Comparison of ENCODE assay signal across 8 mouse cellular contexts in the genomic region with DNA sequence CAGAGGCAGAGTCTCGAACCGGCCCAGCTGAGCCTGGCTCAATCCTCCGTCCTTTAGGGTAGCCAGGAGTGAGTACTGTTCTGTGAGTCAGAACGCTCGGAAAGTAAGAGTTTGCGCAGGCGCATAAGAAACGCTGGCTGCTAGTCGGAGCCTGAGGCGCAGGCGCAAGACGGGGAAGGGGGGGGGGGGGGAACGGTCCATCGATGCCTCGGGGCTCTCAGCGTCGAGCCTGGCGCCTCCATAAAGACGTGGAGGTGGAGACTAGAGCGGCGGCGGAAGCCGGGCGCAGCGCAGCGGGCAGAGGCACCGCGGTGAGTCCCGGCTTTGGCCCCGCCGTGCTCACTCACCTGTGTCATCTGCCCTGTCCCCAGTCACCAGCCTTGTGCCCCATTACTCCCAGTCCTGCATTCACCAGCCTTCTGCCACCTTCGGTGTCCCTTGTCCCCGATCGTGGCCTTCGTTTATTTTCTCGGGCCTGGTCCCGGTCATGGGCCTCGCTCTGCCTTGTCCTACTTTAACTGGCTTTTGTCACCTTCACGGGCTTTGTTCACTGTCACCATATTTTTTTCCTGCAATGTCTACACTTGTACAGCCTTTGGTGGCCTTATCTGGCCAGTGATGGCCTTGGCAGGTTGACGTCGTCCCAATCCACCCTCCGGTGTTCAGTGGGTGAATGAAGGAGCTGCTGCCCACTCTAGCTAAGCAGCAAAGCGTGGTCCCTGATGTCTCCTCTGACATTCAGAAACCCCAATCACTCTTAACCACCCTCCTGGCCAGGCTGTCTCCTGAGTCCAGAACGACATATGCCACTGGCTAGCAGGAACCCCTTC. TPM values are rescaled to one million over a fixed set of nuclear protein-coding genes. Genes with fewer than 3 reads are reported as not detected.
A peak's percentile ranks its signal among the peaks of the same experiment; 100 is the strongest.
DNase-seq lines count a peak whose midpoint lies in the region; ATAC-seq lines count a peak whose summit lies in the region.

A gene (plus strand): TSS at position 175 of the 830 bp plus-strand sequence.

- H3K27me3 ChIP-seq in hindbrain, embryonic 12.5 days, result no peaks in the 10 kb centered on the region

- H3K27ac ChIP-seq in hindbrain, embryonic 12.5 days, result peak within 1 kb of the TSS; percentile 79

- WGBS in hindbrain, embryonic 12.5 days, result 2% methylated on average over 40 of the region's 44 CpGs

- peaks cover 34% of the 10 kb centered on the region for H3K36me3 ChIP-seq in hindbrain, embryonic 12.5 days

- DNase-seq in Muller cell, postnatal 12 days (ENCODE audit: inconsistent ontology term), result peak; percentile 96
- peak; percentile 90 for DNase-seq in cerebellum, adult 9-11 months
- peak; percentile 67 to 77 for DNase-seq in frontal cortex, postnatal 10 days (ENCODE audit: low spot score in 2 of 2)
- peak; percentile 78 to 90 for DNase-seq in layer of hippocampus, postnatal 14 days (ENCODE audit: low spot score in 2 of 2)
- peak; percentile 86 for DNase-seq in lung, postnatal 14 days
- peak; percentile 83 for DNase-seq in retina, adult 2 months (ENCODE audit: low read depth, low spot score)
- DNase-seq in thymus, postnatal 36 days, result peak; percentile 80 to 87

- ATAC-seq in hindbrain, embryonic 12.5 days (ENCODE audit: low FRiP score), result peak; percentile 86

- peak within 1 kb of the TSS; percentile 90 for H3K4me3 ChIP-seq in hindbrain, embryonic 12.5 days

- peaks cover 18% of the 10 kb centered on the region for H3K4me1 ChIP-seq in hindbrain, embryonic 12.5 days

- peak within 1 kb of the TSS; percentile 98 for H3K4me2 ChIP-seq in hindbrain, embryonic 12.5 days (replicated peaks)

- no peaks in the 10 kb centered on the region for H3K9me3 ChIP-seq in hindbrain, embryonic 12.5 days (replicated peaks)

- peak within 1 kb of the TSS; percentile 85 for H3K9ac ChIP-seq in hindbrain, embryonic 12.5 days

RNA-seq across cellular contexts. Expression of the gene that starts here (rescaled TPM):
- 106 and 116 TPM in 2 replicates for polyA plus RNA-seq in hindbrain, embryonic 12.5 days (2016; fragmentation: Nextera tagmentation; extraction: Ambion mirVana)
- 100 to 1,000 TPM; 130 to 134 TPM for total RNA-seq in layer of hippocampus, postnatal 14 days (2021)

Comparison
In these comparisons a context has a peak if more than half of its experiments do, and no peak if none do; other contexts are left out.
1. Peak in every context shown above with its lines: DNase-seq, ATAC-seq, H3K4me3 ChIP-seq and H3K27ac ChIP-seq.